Mouse (Mus musculus) layer of hippocampus, postnatal 14 days (tissue): ENCODE measurements around the gene Milr1. TPM values are rescaled to one million over a fixed set of nuclear protein-coding genes. Genes with fewer than 3 reads are reported as not detected.
"Not testable (repeated sequence)": the region's sequence is repeated elsewhere in the genome, so short reads cannot be mapped to it uniquely, and the experiment has no call there.

Experiments used
- DNase-seq, 2 experiments: peaks; one replicate each; pipeline ENCODE4 v3.0.0; 2021 to 2022; ENCODE audit warnings: low spot score in 2 of 2, mixed read lengths in 1 of 2
- long read RNA-seq, 2 experiments: library from polyadenylated mRNA; stranded (forward); transcript quantifications; one replicate each; pipeline ENCODE4 v2.0.0; 2021
- total RNA-seq, 2 experiments: library from RNA; stranded (reverse); gene quantifications; 2 replicates each; pipeline ENCODE4 v1.2.3; 2021

The Milr1 gene
- total RNA-seq: not detected
- long read RNA-seq, experiment 1: 0 reads
- long read RNA-seq, experiment 2, partial matches to known transcripts: 0 of 1 reads
- long read RNA-seq, experiment 2, other reads (novel, unspliced or antisense): 1 of 1 reads

DNA sequence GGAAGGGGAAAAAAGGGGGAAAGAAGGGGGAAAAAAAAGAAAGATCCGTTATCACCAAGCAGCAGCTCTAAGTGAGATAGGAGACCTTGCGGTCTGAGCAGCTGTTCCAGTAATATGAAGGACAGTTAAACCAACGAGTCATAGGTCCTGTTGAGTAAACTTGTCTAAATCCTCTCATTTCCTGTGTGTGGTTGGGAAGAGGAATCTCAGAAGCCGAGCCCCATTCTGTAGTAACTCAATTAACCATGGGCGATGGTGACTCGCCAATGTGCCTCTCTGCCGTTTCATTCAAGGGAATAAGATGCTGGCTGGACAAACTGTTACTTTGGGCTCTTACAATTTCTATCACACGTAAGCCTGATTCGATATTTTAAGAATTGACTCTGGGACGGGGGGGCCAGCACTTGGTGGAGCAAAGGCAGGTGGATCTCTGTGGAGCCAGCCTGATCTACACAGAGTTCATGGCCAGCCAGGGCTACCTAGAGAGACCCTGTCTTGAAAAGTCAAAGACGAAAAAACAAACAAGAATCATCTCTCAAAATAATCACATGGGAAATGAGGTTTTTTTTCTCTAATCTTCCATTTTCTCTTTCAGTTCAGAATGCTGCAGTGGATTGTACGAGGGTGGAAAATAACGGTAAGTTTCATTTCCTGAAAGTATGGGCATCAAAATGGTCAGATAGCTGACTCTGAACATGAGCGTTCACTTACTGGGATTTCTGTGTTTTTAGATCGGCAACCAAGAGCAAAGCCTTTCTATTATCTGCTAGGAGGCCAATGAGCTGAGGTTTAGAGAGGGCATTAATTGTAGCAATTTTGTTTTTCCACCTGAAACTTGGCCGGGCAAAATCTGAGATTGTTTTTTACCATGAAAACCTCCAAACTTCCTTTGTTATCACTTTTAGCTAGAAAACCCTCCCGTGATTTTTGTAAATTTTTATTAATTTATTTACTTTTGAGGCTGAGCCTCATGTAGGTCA, at the start of gene Milr1:
TSS of gene Milr1 (plus strand) at position 188 of the 980 bp plus-strand sequence.
- no peak for DNase-seq

GRCm38 (mm10) chr11:106701589-106701988, 49.4 kb upstream of the Milr1 start:
- no peak for DNase-seq

GRCm38 (mm10) chr11:106702584-106702983, 48.4 kb upstream of the Milr1 start:
- DNase-seq: no peak

GRCm38 (mm10) chr11:106703931-106704330, 47.1 kb upstream of the Milr1 start:
- no peak for DNase-seq

- no peak for DNase-seq
These were observed 46.5 kb upstream of the Milr1 start for GRCm38 (mm10) chr11:106704399-106705111.

GRCm38 (mm10) chr11:106706212-106706611, 44.8 kb upstream of the Milr1 start:
- DNase-seq: no peak

DNA sequence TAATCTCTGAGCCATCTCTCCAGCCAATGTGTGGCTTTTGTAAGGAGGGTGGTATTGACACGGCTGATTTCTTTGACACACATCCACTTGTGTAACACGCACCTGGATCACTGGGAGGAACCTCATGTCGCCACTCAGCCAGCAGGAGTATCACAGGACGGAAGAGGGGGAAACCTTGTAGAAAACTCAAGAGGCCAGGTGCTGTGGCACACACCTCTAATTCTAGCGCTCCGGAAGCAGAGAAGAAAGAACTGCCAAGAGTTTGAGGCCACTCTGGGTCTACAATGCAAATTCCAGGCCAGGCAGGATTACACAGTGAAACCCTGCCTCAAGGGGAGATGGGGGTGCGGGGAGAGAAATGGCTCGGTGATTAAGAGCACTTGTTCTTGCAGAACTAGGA, 43.9 kb upstream of the Milr1 start:
- DNase-seq: no peak

GRCm38 (mm10) chr11:106707866-106708265, 43.2 kb upstream of the Milr1 start:
- no peak for DNase-seq

DNA sequence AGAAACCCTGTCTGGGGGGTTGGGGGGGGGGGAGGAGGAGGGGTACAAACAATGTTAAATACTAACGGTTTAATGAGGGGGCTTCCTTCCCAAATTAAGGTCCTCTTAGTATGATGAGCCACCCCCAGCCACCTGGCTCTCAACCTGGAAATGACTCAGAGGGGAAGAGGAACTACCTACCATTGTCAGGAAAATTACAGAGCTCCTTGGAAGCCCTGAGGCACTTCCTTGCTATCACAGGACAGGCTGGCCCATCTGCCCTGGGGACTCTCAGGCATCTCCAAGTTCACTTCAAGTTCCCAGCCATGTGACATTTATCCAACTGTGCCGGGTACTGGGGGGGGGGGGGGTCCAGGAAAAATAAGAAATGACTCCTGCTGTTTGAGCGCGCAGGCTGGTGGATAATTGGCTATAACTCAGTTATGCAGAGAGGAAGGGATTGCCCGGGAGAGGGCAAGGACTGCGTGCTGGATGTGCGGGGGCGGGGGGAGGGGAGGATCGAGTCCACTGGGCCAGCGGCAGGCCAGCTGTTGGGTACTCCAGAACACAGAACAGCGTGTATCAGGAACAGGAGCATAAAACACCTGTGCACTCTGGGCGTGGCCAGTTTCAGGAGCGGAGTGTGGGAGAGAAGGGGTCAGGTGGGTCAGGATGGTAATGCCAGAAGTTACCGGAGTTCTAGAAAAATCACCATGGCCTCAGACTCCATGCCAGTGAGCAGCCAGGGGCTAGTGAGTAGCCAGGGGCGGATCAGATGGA, 41.6 kb upstream of the Milr1 start:
- no peak for DNase-seq

GRCm38 (mm10) chr11:106710789-106711188, 40.2 kb upstream of the Milr1 start:
- no peak for DNase-seq

GRCm38 (mm10) chr11:106715066-106715465, 36.0 kb upstream of the Milr1 start:
- DNase-seq: no peak

DNA sequence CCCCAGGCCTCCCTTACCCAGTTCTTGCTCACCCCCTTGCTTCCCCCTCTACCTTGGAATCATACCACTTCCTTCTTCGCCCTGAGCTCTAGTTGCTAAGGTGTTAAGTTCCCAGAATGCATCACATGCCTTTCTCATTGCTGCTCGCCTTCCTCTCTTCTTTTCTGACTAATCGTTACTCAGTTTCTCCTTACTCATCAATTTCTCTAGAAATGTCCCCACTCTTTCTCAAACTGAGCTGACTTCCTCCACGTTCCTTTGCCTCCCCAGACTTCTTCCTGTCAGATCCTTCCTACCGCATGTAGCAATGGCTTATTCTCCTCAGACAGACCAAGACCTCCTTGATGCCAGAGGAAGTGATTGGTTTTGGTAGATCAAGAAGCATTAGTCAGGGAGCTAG, 34.5 kb upstream of the Milr1 start:
- DNase-seq: no peak

DNA sequence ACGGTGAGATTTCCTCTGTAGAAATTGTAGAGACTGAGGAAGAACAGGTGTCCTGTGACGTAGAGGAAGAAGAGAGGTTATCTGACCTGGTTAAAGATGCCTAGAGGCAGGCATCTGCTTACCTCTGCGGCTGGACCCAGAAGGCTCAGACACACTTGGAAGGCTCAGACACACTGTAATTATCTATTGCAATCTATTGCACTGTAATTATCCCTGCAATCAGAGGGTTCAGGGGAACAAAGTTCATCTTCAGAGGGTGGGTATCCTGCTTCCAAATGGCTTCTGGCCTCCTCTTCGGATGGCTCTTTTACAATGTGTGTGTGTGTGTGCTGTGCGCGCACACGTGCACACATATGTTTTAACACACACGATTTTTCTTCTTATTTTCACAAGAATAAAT, 30.6 kb upstream of the Milr1 start:
- DNase-seq: no peak

DNA sequence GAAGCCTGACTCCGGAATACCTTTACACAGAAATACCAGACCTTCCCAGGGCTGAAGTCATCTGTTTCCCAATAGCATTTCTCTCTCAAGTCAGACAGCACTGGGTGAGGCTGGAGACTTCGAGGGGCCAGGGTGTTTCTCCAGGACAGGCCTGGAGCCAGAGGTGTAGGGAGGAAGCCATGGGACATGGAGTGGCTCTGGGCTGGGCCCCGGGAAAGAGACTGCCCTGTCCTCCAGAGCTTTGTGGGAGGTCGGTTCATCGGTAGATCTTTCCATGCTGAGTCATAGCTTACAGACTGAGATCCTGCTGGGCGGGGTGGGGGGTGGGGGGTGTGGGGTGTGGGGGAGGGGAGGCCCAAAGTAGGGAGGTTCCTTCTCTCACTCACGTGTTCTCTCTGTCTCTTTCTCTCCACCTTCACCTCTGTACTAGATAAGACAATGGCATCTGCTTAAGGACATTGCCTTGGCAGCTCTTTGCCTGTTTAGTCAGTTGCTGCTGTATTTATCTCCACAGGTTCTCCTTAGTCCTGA, 28.1 kb upstream of the Milr1 start:
- no peak for DNase-seq

GRCm38 (mm10) chr11:106723611-106724125, 27.4 kb upstream of the Milr1 start:
- DNase-seq: no peak

DNA sequence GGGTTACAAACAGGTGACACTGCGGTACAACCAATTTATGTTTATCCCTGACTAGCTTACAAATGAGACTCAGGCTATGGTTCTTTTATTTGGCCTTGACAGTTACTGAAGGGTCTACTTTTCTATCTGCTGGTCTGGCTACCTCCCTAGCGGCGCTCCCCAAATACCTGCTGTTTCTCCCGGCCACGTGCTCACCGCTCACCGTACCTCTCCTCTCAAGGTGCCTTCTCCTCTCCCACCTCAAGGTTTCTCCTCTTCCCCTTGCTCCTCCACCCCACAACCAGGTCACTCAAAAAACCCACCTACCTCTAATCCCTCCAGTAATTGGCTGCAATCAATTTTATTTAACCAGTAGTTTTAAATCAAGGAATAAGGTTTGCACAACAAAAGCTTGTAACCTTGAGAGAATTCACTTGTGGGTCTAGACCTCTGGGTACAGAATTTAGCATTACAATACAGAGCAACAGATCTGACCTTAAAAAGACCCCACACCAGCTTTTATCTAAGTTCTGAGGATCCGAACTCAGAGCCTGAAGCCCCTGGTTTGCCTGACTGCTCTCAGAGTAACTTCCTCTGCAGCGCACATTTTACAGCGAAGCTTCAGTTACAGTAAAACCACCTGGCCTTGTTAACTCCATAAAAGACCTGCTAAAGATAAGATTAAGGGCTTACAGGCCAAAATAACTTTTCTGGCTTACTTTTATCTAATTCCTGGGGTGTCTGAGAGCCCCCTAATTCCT, 26.7 kb upstream of the Milr1 start:
- no peak for DNase-seq

DNA sequence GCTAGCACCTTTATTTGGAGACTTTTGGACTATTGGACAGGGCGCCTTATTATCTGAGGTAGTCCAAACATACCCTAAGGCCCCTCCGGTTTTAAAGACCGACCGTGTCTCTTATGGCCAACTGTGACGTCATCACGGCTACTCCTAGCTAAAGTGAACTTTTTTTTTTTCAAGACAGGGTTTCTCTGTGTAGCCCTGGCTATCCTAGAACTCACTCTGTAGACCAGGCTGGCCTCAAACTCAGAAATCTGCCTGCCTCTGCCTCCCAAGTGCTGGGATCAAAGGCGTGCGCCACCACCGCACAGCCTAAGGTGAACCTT, 26.1 kb upstream of the Milr1 start:
- DNase-seq: not testable (repeated sequence)

GRCm38 (mm10) chr11:106727967-106728366, 23.1 kb upstream of the Milr1 start:
- DNase-seq: no peak

DNA sequence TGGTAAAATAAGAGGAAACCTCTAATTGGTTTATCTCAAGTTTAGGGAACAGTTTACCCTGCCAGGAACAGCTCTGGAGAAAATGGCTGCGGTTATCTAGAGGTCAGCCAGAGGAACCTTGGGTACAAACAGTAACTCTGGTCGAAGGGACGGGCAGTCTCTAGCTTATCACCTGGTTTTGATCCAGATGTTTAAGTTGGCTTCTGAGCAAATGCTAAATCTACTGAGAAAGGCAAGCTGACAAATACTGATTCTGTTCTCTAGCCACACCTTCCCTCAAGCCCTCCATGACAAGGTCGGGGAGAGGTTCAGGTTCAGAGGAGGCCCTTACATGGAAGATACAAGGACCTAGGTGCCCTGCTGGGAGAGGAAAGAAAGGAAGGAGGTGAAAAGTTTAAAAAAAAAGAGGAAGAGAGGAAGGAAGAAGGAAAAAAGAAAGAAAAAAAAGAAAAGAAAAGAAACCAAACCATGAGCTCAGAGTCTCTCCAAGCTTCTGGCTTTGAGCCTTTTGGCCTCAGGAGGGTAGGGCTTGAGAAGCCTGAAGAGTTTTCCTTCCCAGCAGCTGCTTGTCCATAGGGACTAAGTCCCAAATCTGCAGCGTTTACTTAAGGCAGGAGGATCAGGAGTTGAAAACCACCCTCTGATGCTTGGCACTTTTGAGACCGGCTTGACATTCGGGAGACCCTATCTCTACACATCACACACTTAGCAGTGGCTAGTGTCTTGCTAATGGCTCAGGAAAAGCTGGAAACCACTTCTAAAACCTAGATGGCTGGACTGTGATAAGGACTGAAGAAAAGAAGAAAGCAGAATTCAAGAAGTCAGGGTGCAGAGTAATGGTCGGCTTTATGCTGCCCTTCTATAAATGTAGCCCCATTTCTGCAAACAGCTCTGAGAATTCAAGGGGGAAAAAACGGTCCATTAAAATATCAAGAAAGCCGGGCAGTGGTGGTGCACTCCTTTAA, 22.3 kb upstream of the Milr1 start:
- DNase-seq: no peak
